Mouse (Mus musculus): ENCODE results near the gene Dnajb13.

Gene Dnajb13

DNA sequence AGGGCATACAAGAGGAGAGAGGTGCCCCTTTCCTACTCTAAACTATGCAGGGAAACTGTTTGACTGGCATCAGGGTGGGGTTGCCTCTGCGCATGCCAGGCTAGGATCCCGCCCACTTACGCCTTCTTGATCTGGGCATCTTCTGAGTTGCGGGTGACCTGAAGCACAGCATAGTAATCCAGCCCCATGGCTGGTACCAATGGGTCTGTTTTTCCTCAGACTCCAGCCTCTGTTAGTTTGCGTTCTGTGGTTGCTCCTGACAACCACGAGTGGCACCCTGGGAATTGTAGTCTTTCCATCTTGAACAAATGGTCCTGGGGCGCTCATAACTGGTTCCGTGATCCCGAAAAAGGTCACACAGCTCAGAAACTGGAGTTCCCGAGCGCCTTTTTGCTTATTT is at the start of gene Dnajb13:
Dnajb13 (minus strand) TSS at position 388 of the 400 bp plus-strand sequence.
- no peak for DNase-seq

DNA sequence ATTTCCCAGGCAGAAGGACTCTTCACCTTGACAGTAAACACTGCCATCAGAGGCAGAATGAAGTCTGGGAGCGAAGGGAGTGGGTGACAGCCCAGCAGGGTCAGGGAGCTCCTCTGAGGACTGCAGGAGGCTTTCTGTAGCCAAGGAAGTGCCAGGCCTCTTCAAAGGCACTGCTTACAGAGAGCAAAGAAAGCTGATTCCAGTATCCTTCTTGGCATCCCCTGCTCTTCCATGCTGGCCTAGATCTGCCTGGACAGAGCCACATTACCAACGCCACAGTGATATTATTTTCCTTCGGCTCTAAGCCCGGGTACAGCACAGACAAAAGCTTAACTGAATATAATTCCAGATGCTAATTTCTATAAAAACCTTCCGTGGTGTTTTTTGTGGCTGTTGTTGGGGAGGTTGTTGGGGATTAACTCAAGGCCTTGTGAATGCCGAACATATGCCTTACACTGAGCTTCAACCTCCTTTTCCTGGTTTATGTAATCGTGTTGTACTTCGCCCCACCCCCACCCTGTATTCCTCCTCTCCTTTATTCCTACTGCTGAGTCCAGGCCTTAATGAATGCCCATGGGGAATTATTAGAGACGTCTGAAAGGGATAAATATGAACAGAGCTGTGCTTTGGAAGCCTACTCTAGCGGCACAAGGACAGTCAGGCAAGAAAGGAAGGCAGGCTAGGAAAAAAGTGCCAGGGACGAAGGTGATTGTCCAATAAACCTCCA is 47.3 kb upstream of the Dnajb13 start:
- no peak for DNase-seq

DNA sequence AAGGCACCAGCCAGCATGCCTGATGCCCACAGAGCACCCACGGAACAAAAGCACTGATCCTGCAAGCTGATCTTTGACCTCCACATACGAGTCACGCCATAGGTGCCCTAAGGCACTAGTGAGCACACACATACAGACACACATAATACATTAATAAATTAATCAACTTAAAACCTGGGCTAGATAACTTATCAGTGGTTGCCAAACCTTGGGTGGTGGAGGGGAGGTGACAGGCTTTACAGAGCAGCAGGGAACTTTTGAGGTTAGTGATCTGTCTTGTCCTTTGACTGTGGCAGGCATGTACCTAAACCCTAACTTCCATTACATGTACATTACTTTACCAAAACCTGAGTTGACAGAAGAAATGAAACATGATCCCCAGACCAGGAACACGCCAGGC is 44.6 kb upstream of the Dnajb13 start:
- no peak for DNase-seq

DNA sequence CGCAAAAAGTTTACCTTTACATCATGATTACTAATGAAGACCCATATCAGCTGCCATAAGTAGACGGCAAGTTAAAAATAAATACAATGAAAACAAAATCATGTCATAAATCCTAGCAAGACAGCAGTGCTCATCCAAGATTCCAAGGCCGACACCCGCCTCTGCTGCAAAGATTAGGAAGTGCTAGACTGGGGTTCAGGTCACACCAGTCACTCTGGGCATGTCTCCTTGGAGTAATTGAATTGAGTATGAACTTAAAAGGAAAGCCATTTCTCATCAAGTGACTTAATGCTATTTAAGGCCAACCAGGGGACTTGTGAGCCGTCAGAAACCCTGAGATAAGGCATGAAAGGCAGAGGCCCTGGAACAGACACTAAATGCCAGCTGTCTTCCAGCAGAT is 42.5 kb upstream of the Dnajb13 start:
- DNase-seq = no peak

DNA sequence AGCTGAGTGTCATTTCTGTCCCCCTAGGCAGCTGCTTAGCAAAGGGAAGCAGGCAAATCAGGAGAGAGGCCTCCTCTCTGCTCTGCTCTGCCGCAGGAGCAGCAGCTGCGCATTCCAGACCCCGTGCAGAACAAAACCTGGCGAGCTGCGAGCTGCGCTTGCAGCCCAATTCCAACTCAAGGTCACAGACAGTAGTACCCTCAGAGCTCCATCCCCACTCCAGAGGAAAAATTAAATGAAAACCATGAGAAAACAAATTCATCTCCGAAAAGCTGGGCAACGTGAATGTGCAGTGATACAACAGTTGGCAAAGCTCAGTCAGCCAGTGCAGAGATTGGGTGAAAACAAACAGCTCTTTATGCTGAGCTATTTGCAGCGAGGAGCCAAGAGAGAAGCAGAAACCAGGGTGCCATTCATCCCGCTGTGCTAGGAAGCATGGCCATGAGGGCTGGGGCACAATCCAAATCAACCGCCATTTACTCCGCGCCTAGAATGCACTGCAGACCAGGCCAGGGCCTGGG is 40.7 kb upstream of the Dnajb13 start:
- no peak for DNase-seq

DNA sequence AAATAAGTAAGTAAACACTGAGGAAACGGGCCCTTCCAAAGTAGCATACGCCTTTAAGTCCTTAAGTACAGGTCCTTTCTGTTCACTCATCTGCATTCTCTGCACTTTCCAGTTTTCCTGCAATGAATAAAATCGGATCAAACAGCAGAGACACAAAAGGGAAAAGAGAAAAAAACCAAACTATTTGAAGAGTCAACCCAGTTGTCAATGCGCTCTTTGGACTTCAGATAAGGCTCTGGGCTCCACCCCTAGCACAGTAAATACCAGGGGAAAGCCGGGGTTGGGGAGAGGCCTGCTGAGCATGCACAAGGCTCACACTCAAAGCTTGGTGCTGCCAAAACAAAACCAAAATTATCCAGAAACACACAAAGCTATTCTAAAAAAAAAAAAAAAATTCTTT is 40.2 kb upstream of the Dnajb13 start:
- DNase-seq = no peak

DNA sequence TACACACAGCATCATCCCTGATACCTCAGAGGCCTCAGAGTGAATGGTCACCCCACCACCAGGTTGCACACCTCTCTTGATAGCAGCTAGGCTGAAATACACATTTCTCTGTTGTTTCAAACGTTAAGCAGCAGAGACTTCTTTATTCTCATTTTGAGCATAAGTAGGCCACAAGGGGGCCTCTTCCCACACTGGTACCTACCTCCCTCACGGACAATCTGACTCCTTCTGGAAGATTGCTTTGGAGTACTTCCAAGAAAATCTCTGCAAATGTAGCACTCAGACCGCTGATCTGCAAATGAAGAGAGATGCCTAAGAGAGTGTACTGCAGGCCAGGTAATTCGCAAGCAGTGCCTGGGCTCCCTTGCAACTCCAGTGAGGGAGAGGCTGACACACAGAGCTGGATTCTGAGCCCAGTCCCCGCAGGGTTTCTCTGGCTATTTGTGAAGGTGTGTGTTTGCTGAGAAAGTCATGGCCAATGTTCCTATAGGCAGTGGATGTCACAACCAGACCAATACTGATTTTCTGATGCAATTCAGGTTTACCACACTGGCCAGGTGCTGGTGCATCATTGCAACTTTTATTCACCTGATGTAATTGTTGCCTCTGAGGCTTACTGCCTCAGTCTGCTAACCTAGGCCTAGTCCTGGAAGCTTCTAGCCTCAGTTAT is 35.7 kb upstream of the Dnajb13 start:
- peak; percentile 9 to 17 for DNase-seq

DNA sequence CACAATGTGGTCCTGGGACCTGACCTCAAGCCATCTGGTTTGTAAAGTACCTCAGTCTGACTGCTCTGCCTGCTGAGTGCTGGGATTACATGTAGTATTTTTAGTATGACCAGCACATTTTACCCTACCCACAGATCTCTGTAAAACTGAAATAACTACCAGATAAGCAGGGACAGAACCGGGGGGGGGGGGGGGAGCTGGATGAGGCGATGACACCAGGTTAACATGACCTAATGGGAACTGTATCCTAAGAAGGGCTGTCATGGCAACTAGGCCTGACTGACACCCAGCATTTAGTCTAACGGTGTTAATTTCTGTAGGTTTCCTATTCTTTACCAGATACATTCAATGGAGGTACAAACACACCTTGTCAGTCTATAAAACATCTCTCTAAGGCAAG is 35.0 kb upstream of the Dnajb13 start:
- no peak for DNase-seq

DNA sequence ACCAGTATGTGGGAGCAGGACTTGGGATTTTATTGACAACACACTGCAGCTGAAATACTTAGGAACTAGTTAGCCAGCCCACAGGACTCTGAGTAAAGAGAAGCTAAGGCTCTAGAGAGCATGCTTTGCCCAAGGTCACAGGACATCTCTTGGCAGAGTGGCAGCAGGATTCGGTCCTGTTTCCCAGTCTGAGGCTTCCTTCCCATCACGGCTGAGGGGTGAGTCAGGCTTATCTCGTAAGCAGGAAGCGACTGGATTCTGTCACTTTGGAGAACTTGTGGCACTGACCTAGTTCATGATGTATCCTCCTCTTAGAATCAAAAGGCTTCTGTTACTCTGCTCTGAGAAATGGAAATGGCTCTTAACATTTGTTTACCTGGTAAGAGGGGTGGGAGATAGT is 32.9 kb upstream of the Dnajb13 start:
- DNase-seq = no peak

DNA sequence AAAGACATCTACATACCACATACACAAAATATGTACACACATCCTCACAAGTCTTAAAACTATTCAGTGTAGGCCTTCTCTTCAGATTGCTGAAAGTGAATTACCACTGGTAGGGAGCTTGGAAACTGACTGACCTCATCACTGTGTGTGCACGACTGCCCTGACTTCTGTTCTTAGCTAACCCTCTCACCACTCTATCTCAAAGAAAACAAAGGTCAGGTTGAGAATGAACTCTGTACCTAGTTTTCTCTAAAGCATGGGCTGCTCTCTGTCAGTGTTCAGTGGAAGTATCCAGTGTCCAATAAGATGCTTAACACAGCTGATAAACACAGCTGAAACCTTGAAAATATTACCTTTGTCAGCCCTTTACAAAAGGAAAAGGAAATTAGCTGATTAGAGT is 29.7 kb upstream of the Dnajb13 start:
- DNase-seq = no peak

DNA sequence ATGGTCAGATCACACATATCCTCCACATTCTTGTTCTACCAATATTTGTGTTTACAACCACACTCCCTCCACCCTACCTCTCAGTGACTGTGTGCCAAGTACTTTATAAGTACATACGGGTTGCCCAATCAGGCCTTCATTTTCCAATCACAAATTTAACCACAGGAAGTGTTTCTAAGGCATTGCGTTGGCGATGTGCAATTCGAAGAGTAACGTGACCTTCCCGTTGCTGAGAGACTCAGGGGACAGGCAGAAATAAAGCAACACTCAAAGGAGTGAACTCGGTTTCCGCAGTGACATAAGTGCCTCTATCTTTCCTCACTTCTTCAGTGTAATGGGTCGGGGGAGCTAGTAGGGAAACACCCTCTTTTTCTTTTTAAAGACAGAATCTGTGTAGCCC is 24.8 kb upstream of the Dnajb13 start:
- no peak for DNase-seq

DNA sequence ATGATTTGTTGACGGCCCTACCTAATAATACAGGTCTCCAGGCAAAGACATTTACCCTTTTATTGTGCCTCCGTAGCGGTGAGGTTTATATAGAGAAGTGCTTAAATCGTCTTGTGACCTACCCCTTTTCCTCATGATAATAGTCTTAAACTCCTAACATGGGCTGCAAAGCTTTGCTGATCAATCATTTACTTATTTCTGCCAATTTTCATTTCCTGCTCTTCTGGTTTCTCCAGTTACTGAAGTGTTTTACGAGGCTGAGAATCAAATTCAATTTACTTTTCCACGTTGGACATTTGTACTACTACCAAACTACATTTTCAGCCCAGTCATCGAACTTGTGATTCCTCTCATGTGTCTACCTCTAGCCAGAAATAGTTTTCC is 22.8 kb upstream of the Dnajb13 start:
- no peak for DNase-seq

DNA sequence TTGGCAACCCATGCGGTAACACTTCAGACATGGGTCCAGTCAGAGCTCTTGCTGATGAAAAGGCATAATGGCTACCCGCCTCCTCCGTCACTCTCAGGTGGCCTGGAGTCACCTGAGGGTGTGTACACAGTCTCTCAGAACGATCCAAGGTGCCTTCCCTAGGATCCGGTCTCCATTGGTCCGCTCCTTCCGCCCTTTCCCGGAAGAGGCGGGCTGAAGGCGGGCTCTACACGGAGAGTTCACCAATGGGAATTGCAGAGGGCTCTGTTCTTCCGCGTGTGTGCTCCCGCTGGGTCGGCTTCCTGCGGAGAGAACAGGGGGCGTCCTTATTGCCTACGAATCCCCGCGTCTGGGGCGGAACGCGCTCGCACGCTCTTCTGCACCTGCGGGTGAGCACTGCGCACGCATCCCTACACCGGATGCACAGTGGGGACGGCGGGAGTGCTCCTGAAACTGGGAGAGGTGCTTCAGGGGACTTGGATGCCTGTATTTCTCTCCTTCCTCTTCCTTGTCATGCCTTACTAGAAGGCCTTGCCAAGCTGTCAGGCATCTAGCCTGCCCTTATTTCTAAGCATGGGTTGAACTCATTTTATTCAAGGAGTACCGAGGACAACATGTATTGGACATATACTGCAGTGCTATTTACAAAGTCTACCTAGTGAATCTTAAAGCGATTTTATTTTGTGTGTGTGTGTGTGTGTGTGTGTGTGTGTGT is 22.2 kb upstream of the Dnajb13 start, which contains the start of gene Coa4:
Coa4 (plus strand) TSS at position 268 of the 715 bp plus-strand sequence.
- peak; percentile 84 for DNase-seq

DNA sequence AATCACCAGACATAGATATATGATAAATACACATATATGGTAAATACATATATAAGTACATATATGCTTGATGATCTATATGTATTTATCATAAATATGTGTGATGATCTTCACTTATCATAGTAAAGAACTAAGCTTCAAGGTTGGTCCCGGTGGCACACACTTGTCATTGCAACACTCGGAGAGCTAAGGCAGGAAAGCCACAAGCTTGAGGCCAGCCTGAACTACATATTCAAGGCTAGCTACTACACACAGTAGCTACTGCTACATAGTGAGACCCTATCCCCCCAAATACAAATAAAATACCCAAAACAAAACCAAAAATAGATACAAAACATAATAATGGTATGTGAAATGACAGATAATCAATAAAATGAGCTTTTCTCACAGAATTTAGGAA is 21.1 kb upstream of the Dnajb13 start:
- DNase-seq = no peak

DNA sequence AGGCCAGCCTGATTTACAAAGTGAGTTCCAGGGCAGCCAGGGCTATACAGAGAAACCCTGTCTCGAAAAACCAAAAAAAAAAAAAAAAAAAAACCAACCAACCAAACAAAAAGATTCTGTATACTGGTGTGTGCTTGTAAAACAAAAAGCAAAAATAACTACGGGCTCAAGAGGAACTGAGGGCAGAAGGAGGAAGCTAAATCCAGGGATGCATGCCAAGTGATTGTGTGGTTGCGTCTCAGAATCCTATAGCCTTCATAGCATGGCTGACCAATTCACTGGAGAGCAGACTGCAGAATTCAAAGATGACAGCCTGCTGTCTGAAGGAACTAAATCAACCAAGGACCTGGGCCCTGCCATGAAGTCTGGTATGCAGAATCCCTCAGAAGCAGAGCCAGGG is 19.5 kb upstream of the Dnajb13 start:
- no peak for DNase-seq

DNA sequence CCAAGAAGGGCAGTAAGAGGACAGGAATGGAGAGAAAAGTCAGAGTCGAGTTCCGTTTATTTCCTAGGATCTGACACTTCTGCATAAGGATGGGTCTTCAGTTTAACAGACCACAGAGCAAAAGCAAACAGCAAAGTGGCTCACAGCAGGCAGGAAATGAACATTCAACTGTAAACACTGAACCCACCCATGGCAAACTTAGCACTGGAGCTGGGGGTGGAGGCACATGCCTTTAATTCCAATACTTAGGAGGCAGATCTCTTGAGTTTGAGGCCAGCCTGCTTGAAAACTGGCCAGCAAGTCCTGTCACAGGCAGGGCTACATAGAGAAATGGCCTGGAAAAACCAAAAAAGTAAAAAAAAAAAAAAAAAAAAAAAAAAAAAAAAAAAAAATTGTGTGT is 18.7 kb upstream of the Dnajb13 start:
- DNase-seq = no peak

DNA sequence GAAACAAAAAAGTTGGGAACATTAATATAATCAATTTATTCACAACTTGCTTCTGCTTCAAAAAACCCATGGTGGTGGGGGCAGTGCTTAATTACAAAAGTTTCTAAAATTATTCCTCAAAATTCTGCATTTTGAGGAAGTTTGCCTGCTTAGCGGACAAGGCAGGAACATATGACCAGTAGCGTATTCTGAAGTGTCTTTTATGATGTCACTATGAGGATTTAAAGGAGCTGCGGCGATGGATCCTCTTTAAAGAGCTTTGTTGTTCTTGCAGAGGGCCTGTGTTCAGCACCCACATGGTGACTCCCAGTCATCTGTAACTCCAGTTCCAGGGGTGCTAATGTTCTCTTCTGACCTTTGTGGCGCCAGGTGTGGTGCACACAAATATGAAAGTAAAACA is 16.0 kb upstream of the Dnajb13 start:
- DNase-seq = no peak

DNA sequence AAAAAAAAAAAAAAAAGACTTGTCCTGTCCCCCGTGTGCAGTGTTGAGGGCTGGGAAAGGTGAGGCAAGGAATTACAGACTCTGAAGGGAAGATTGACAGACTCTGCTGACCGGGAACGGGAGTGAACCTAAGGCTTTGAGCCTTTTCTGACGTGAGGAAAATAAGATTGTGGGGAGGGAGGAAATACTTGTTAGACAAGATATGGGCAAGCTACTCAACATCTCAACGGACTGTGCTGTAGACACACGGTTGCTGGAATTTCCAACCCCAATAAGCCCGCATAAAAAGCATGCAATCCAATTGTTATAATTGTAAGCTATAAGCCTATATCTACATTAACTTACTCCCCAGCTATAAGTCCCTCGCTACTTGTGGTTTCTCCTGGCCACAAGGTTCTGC is 9.9 kb upstream of the Dnajb13 start:
- no peak for DNase-seq

DNA sequence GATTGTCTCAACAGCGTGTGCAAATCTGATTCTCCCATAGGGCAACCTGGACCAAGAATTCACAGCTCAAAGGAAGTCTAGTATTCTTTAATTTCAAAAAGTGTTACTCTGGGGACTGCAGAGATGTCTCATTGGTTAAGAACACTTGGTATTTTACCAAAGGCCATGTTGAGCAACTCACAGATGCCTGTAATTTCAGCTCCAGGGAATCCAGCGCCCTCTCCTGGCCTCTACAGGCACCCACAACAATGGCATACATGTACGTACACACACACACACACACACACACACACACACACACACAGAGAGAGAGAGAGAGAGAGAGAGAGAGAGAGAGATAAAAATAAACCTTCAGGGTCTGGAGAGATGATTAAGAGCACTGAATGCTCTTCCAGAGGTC is 7.5 kb upstream of the Dnajb13 start:
- DNase-seq = no peak

DNA sequence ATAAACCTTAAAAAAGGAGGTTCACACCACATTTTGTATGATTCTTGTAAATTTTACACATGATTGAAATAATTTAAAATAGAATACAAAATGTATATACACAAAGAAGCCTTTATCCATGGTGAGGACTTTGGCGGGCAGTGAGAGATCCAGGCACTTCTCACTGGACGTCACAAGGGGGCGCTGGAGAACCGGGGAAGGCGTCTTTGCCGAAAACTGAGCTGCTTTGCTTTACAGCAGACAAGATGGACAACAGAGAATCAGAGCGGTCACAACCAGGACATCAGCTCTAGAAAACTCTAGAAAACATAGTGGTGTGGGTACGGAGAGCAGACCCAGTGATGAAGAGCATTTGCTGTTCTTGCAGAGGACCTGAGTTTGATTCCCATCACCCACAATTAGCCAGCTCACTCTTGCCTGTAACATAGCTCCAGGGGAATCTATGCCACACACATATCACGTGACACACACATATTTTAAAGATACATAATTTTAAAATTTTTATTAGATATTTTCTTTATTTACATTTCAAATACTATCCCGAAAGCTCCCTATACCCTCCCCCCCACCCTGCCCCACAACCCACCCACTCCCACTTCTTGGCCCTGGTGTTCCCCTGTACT is 6.0 kb upstream of the Dnajb13 start:
- peak; percentile 91 to 92 for DNase-seq

DNA sequence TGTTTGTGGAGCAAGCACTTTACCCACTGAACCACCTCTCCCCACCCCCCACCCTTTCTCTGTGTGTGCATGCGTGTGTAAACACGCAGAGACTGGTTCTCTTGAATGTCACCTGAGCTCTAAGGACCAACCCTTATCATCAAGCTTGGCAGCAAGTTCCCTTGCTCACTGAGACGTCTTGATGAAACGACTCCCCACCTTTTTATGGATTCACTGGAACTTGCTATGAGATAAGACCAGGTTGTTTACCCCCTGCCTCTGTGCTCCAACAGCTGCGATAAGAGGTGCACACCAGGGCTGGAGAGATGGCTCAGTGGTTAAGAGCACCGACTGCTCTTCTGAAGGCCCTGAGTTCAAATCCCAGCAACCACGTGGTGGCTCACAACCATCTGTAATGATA is 5.4 kb upstream of the Dnajb13 start:
- no peak for DNase-seq

DNA sequence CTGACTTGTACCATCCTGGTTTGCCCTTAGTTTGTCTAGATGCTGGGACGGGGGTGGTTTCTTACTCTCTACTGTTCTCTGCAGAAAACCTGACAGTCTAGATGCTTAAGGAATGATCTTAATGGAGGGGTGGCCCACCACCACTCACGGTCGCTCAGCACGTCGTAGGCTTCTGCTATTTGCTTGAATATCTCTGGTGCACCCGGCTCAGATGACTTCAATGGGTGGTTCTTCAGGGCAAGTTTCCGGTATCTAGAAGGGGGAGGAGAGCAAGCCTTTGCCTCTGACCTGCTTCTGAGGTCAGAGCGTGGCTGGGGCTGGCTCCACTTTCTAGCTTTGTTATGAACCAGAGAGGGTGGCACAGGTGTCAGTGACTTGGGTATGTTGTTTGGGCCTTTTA is 3.2 kb downstream of the Dnajb13 start:
- DNase-seq = no peak

DNA sequence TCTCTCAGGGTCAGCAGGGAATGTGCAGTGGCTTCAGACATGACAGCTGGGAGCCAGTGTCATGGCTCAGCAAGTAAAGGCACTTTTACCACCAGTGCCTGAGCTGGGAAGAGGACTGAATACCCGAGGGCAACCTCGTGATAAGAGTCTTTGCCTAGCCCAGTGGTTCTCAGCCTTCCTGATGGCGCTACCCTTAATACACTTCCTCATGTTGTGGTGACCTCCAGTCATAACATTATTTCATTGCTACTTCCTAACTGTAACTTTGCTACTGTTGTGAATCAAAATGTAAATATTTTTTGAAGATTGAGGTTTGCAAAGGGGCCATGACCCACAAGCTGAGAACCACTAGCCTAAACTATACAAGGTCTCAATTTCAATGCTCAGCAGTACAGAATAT is 6.1 kb downstream of the Dnajb13 start:
- no peak for DNase-seq
